Mouse (Mus musculus): Measurements from ENCODE around the gene Tnrc6b. TPM values are rescaled to one million over a fixed set of nuclear protein-coding genes. Genes with fewer than 3 reads are reported as not detected.

Tnrc6b gene
- polyA plus RNA-seq, 1 experiment from 2014 or later, result 40.1 TPM

GRCm38 (mm10) chr15:80785699-80786098 is 74.6 kb downstream of the Tnrc6b start:
- H3K9me3 ChIP-seq (replicated peaks), result no peaks in the 10 kb centered on the region
- no peaks in the 10 kb centered on the region for H3K36me3 ChIP-seq
- H3K4me3 ChIP-seq, result no peak overlapping the region
- H3K27me3 ChIP-seq (ENCODE audit: low read depth, poor library complexity, severe bottlenecking), result no peaks in the 10 kb centered on the region
- 72% methylated on average over 1 of the region's 1 CpGs for WGBS
- no peak overlapping the region for H3K27ac ChIP-seq
- no peak for DNase-seq (ENCODE audit: low spot score)
- peaks cover 6% of the 10 kb centered on the region for H3K4me1 ChIP-seq

GRCm38 (mm10) chr15:80787746-80788145 is 76.6 kb downstream of the Tnrc6b start:
- Histone ChIP-seq H3K36me3 (no peaks in the 10 kb centered on the region), H3K4me3 (no peak overlapping the region), H3K4me1 (peaks cover 6% of the 10 kb centered on the region), H3K27me3 (ENCODE audit: low read depth, poor library complexity, severe bottlenecking) (no peaks in the 10 kb centered on the region), H3K9me3 (replicated peaks) (no peaks in the 10 kb centered on the region), H3K27ac (no peak overlapping the region)
- no peak for DNase-seq (ENCODE audit: low spot score)
- WGBS, result 93% methylated on average over 4 of the region's 4 CpGs

- DNase-seq (ENCODE audit: low spot score), result no peak
- no peak overlapping the region for H3K4me3 ChIP-seq
- H3K4me1 ChIP-seq, result peaks cover 4% of the 10 kb centered on the region
- no peaks in the 10 kb centered on the region for H3K36me3 ChIP-seq
- H3K27ac ChIP-seq, result no peak overlapping the region
- 82% methylated on average over 3 of the region's 3 CpGs for WGBS
- H3K9me3 ChIP-seq (replicated peaks), result no peaks in the 10 kb centered on the region
- no peaks in the 10 kb centered on the region for H3K27me3 ChIP-seq (ENCODE audit: low read depth, poor library complexity, severe bottlenecking)
These were observed 81.4 kb downstream of the Tnrc6b start for GRCm38 (mm10) chr15:80792556-80792955.

- peaks cover 8% of the 10 kb centered on the region for H3K4me1 ChIP-seq
- no peak overlapping the region for H3K4me3 ChIP-seq
- H3K9me3 ChIP-seq (replicated peaks), result no peaks in the 10 kb centered on the region
- no peaks in the 10 kb centered on the region for H3K27me3 ChIP-seq (ENCODE audit: low read depth, poor library complexity, severe bottlenecking)
- no peaks in the 10 kb centered on the region for H3K36me3 ChIP-seq
- WGBS, result 94% methylated on average over 1 of the region's 1 CpGs
- no peak overlapping the region for H3K27ac ChIP-seq
- DNase-seq (ENCODE audit: low spot score), result no peak
These were observed 84.0 kb downstream of the Tnrc6b start for GRCm38 (mm10) chr15:80795076-80795475.

- Histone ChIP-seq H3K27me3 (ENCODE audit: low read depth, poor library complexity, severe bottlenecking) (no peaks in the 10 kb centered on the region), H3K36me3 (no peaks in the 10 kb centered on the region), H3K4me3 (peak overlapping the region; percentile 68), H3K9me3 (replicated peaks) (no peaks in the 10 kb centered on the region), H3K4me1 (peaks cover 27% of the 10 kb centered on the region), H3K27ac (peak overlapping the region; percentile 94)
- DNase-seq (ENCODE audit: low spot score), result peak; percentile 53
- 4% methylated on average over 6 of the region's 6 CpGs for WGBS
These were observed 86.6 kb downstream of the Tnrc6b start for GRCm38 (mm10) chr15:80797757-80798156.

GRCm38 (mm10) chr15:80798367-80799073 is 87.4 kb downstream of the Tnrc6b start:
- peak overlapping the region; percentile 94 for H3K27ac ChIP-seq
- peak overlapping the region; percentile 68 for H3K4me3 ChIP-seq
- H3K36me3 ChIP-seq, result no peaks in the 10 kb centered on the region
- peaks cover 27% of the 10 kb centered on the region for H3K4me1 ChIP-seq
- under 1% methylated on average over 17 of the region's 17 CpGs for WGBS
- H3K27me3 ChIP-seq (ENCODE audit: low read depth, poor library complexity, severe bottlenecking), result no peaks in the 10 kb centered on the region
- no peaks in the 10 kb centered on the region for H3K9me3 ChIP-seq (replicated peaks)
- DNase-seq (ENCODE audit: low spot score), result peak; percentile 85

- Histone ChIP-seq H3K9me3 (replicated peaks) (no peaks in the 10 kb centered on the region), H3K27ac (peak overlapping the region; percentile 94), H3K36me3 (no peaks in the 10 kb centered on the region), H3K27me3 (ENCODE audit: low read depth, poor library complexity, severe bottlenecking) (no peaks in the 10 kb centered on the region), H3K4me3 (peak overlapping the region; percentile 68), H3K4me1 (peaks cover 27% of the 10 kb centered on the region)
- peak; percentile 72 for DNase-seq (ENCODE audit: low spot score)
- under 1% methylated on average over 10 of the region's 10 CpGs for WGBS
These were observed 88.0 kb downstream of the Tnrc6b start for GRCm38 (mm10) chr15:80799074-80799633.

- H3K4me3 ChIP-seq, result peak overlapping the region; percentile 68
- no peaks in the 10 kb centered on the region for H3K36me3 ChIP-seq
- H3K27me3 ChIP-seq (ENCODE audit: low read depth, poor library complexity, severe bottlenecking), result no peaks in the 10 kb centered on the region
- peak; percentile 64 for DNase-seq (ENCODE audit: low spot score)
- no peaks in the 10 kb centered on the region for H3K9me3 ChIP-seq (replicated peaks)
- WGBS, result under 1% methylated on average over 10 of the region's 10 CpGs
- H3K4me1 ChIP-seq, result peaks cover 27% of the 10 kb centered on the region
- peak overlapping the region; percentile 94 for H3K27ac ChIP-seq
These were observed 88.6 kb downstream of the Tnrc6b start for GRCm38 (mm10) chr15:80799634-80800137.

- no peaks in the 10 kb centered on the region for H3K9me3 ChIP-seq (replicated peaks)
- H3K27me3 ChIP-seq (ENCODE audit: low read depth, poor library complexity, severe bottlenecking), result no peaks in the 10 kb centered on the region
- no peaks in the 10 kb centered on the region for H3K36me3 ChIP-seq
- H3K27ac ChIP-seq, result peak overlapping the region; percentile 94; the same call in 1 of the 2 replicates
- peaks cover 27% of the 10 kb centered on the region for H3K4me1 ChIP-seq
- WGBS, result 29% methylated on average over 3 of the region's 3 CpGs
- H3K4me3 ChIP-seq, result peak overlapping the region; percentile 68
- DNase-seq (ENCODE audit: low spot score), result no peak
These were observed 89.1 kb downstream of the Tnrc6b start for GRCm38 (mm10) chr15:80800201-80800600.

- DNase-seq (ENCODE audit: low spot score), result no peak
- 0 out of 2 replicates have a peak overlapping the region, but pooled peaks have one; percentile 31 for H3K27ac ChIP-seq
- peaks cover 27% of the 10 kb centered on the region for H3K4me1 ChIP-seq
- H3K36me3 ChIP-seq, result no peaks in the 10 kb centered on the region
- no peaks in the 10 kb centered on the region for H3K9me3 ChIP-seq (replicated peaks)
- WGBS, result 21% methylated on average over 4 of the region's 4 CpGs
- H3K27me3 ChIP-seq (ENCODE audit: low read depth, poor library complexity, severe bottlenecking), result no peaks in the 10 kb centered on the region
- peak overlapping the region; percentile 68 for H3K4me3 ChIP-seq
These were observed 89.7 kb downstream of the Tnrc6b start for GRCm38 (mm10) chr15:80800765-80801164.

- no peaks in the 10 kb centered on the region for H3K36me3 ChIP-seq
These were observed 90.5 kb downstream of the Tnrc6b start for GRCm38 (mm10) chr15:80801597-80801996.

GRCm38 (mm10) chr15:80807162-80807561 is 96.0 kb downstream of the Tnrc6b start:
- Histone ChIP-seq H3K4me1 (no peaks in the 10 kb centered on the region), H3K4me3 (no peak overlapping the region), H3K36me3 (peaks cover 28% of the 10 kb centered on the region), H3K27me3 (ENCODE audit: low read depth, poor library complexity, severe bottlenecking) (no peaks in the 10 kb centered on the region), H3K27ac (no peak overlapping the region), H3K9me3 (replicated peaks) (no peaks in the 10 kb centered on the region)
- DNase-seq (ENCODE audit: low spot score), result no peak
- 82% methylated on average over 5 of the region's 5 CpGs for whole genome bisulfite sequencing

More at GRCm38 (mm10) chr15:80801597-80801996, 90.5 kb downstream of the Tnrc6b start:
- Histone ChIP-seq H3K27ac (no peak overlapping the region), H3K27me3 (ENCODE audit: low read depth, poor library complexity, severe bottlenecking) (no peaks in the 10 kb centered on the region), H3K4me3 (no peak overlapping the region), H3K4me1 (peaks cover 27% of the 10 kb centered on the region), H3K9me3 (replicated peaks) (no peaks in the 10 kb centered on the region)
- DNase-seq (ENCODE audit: low spot score), result no peak
- WGBS, result 54% methylated on average over 1 of the region's 1 CpGs

GRCm38 (mm10) chr15:80810226-80810625 is 99.1 kb downstream of the Tnrc6b start:
- Histone ChIP-seq H3K36me3 (peaks cover 28% of the 10 kb centered on the region), H3K27me3 (ENCODE audit: low read depth, poor library complexity, severe bottlenecking) (no peaks in the 10 kb centered on the region), H3K9me3 (replicated peaks) (no peaks in the 10 kb centered on the region), H3K4me3 (no peak overlapping the region), H3K4me1 (peaks cover 15% of the 10 kb centered on the region), H3K27ac (no peak overlapping the region)
- no peak for DNase-seq (ENCODE audit: low spot score)
- WGBS, result 91% methylated on average over 3 of the region's 3 CpGs

All from limb, embryonic 10.5 days (tissue).